Mouse (Mus musculus): ENCODE results near the gene Kcnn1. TPM values are rescaled to one million over a fixed set of nuclear protein-coding genes. Genes with fewer than 3 reads are reported as not detected.

Kcnn1 gene
- polyA plus RNA-seq, 1 experiment from 2014 or later: 2.9 TPM

DNA sequence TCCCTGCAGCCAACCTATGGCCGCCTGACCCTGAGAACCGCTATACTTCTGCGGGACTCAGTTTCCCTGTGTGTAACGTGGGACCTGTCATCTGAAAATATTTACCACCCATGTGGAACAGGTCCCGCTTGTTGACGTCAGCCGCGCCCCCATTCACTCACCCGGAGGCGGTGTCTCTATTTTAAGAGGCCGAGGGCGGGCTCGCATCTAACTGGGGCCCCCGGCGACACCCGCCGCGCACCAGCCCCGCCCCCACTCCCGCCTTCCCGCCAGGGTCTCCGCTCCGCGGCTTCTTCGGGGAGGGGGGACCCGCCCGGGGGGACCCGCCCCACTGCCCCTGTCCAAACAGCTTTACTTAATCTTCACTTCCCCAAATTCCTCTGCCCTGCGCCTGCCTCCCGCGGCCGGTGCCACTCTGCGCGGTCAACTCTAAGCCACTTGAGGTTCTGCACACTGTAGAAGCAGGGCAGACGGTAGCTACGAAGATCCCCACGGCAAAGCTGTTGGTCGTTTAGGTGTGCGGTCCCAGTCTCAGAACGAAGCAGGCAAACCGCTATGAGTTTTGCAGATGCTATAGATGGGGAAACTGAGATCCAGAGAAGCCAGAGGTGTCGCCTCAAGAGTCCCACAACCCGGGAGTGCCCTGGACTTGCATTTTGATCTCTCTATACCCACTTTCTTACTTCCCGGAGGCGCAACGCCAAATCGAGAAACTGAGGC lies 59.1 kb downstream of the Kcnn1 start:
- Histone ChIP-seq H3K4me2 (ENCODE audit: low read depth, low read length) (peak overlapping the region; percentile 69), H3K27ac (replicated peaks; ENCODE audit: low read depth, low read length) (no peak overlapping the region), H3K36me3 (ENCODE audit: control insufficient read depth, insufficient read depth, low read length) (no peaks in the 10 kb centered on the region), H3K4me1 (ENCODE audit: control insufficient read depth, insufficient read depth, low read length) (0 out of 2 replicates have a peak, but pooled peaks cover 8% of the 10 kb centered on the region), H3K27me3 (replicated peaks; ENCODE audit: control insufficient read depth, insufficient read depth, low read length) (peaks cover 28% of the 10 kb centered on the region), H3K9ac (ENCODE audit: low read depth, low read length) (peak overlapping the region; percentile 50), H3K4me3 (ENCODE audit: low read depth, low read length) (peak overlapping the region; percentile 44), H3K9me3 (ENCODE audit: control insufficient read depth, low read length) (no peaks in the 10 kb centered on the region)
- DNase-seq (ENCODE audit: low spot score) (no peak), ATAC-seq (ENCODE audit: low read depth) (peak; percentile 27; the same call in 1 of the 2 replicates)
- 2% methylated on average over 36 of the region's 47 CpGs for WGBS

DNA sequence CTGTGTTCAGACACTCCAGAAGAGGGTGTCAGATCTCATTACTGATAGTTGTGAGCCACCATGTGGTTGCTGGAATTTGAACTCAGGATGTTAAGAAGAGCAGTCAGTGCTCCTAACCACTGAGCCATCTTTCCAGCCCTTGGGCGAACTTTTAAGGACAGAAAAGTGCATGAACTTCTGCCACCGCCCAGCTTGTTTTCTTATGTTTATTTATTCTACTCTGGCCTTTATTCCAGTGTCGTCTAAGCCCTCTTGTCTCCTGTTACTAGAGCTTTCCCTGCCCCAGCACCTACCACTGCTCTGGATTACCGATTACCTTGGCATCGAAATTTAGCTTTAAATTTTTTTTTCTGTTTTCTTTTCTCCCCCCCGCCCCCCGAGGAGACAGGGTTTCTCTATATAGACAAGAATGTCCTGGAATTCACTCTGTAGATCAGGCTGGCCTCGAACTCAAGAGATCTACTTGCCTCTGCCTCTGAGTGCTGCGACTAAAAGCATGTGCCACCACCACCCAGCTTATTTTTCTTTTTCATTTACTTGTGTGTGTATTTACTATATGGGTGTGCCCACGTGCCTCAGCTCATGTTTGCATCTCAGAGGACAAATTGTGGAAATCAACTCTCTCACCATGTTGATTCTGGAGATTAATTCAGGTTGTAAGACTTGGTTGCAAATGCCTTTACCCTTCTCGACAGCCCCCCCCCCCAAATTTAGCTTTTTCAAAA lies 60.1 kb downstream of the Kcnn1 start:
- H3K36me3 ChIP-seq (ENCODE audit: control insufficient read depth, insufficient read depth, low read length): no peaks in the 10 kb centered on the region
- ATAC-seq (ENCODE audit: low read depth) (no peak), DNase-seq (ENCODE audit: low spot score) (no peak)
- WGBS: 59% methylated on average over 11 of the region's 11 CpGs
- H3K27ac ChIP-seq (replicated peaks; ENCODE audit: low read depth, low read length): no peak overlapping the region
- H3K27me3 ChIP-seq (replicated peaks; ENCODE audit: control insufficient read depth, insufficient read depth, low read length): peaks cover 37% of the 10 kb centered on the region
- H3K4me2 ChIP-seq (ENCODE audit: low read depth, low read length): no peak overlapping the region
- H3K9me3 ChIP-seq (ENCODE audit: control insufficient read depth, low read length): no peaks in the 10 kb centered on the region
- H3K4me1 ChIP-seq (ENCODE audit: control insufficient read depth, insufficient read depth, low read length): peaks cover 13% of the 10 kb centered on the region; the same call in 1 of the 2 replicates
- no peak overlapping the region for H3K4me3 ChIP-seq (ENCODE audit: low read depth, low read length)
- no peak overlapping the region for H3K9ac ChIP-seq (ENCODE audit: low read depth, low read length)

GRCm38 (mm10) chr8:70801830-70802229 lies 61.2 kb downstream of the Kcnn1 start:
- Histone ChIP-seq H3K4me2 (ENCODE audit: low read depth, low read length) (no peak overlapping the region), H3K27me3 (replicated peaks; ENCODE audit: control insufficient read depth, insufficient read depth, low read length) (peaks cover 41% of the 10 kb centered on the region), H3K4me3 (ENCODE audit: low read depth, low read length) (no peak overlapping the region), H3K9ac (ENCODE audit: low read depth, low read length) (no peak overlapping the region), H3K27ac (replicated peaks; ENCODE audit: low read depth, low read length) (no peak overlapping the region), H3K4me1 (ENCODE audit: control insufficient read depth, insufficient read depth, low read length) (peaks cover 15% of the 10 kb centered on the region; the same call in 1 of the 2 replicates), H3K9me3 (ENCODE audit: control insufficient read depth, low read length) (no peaks in the 10 kb centered on the region), H3K36me3 (ENCODE audit: control insufficient read depth, insufficient read depth, low read length) (no peaks in the 10 kb centered on the region)
- DNase-seq (ENCODE audit: low spot score): no peak
- ATAC-seq (ENCODE audit: low read depth): no peak
- 91% methylated on average over 1 of the region's 1 CpGs for whole genome bisulfite sequencing

DNA sequence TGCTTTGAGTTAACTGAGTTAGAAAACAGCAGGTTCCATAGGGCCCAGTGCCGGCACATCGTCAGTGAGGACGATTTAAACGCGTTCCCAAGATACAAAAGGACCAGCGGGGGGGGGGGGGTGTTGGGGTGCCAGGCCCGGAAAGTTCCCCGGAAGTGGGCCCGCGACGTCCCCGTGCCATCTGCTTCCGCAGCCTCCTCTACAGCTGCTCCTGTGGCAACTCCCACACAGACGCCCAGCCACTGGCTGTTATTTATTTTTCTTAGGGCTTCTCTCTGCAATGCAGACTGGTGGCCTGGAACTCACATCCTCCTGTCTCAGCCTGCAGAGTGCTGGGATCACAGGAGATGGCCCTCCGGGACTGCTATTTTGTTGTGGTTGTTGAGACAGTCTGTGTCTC lies 61.9 kb downstream of the Kcnn1 start:
- Histone ChIP-seq H3K9me3 (ENCODE audit: control insufficient read depth, low read length) (no peaks in the 10 kb centered on the region), H3K36me3 (ENCODE audit: control insufficient read depth, insufficient read depth, low read length) (no peaks in the 10 kb centered on the region), H3K27ac (replicated peaks; ENCODE audit: low read depth, low read length) (no peak overlapping the region), H3K4me2 (ENCODE audit: low read depth, low read length) (no peak overlapping the region), H3K4me3 (ENCODE audit: low read depth, low read length) (no peak overlapping the region), H3K27me3 (replicated peaks; ENCODE audit: control insufficient read depth, insufficient read depth, low read length) (peaks cover 41% of the 10 kb centered on the region), H3K4me1 (ENCODE audit: control insufficient read depth, insufficient read depth, low read length) (peaks cover 15% of the 10 kb centered on the region; the same call in 1 of the 2 replicates), H3K9ac (ENCODE audit: low read depth, low read length) (no peak overlapping the region)
- DNase-seq (ENCODE audit: low spot score) (no peak), ATAC-seq (ENCODE audit: low read depth) (no peak)
- WGBS: 53% methylated on average over 4 of the region's 15 CpGs

DNA sequence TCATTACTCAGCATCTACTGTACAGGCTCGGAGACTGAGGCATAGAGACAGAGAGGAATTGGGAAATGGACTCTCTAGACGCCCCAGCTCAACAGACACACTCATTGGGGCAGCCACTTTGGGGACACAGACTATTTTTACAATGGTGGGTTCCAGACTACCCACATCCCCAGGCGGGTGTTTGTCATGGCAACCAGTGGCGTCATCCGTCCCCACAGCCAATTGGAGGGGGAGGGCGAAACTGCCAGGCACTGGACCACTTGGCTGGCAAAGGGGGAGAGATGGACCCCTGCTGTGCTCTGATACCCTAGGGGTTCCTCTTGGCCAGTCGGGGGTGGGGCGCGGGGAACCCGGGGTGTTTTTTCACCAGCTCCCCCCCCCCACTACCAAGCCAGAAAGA lies 62.4 kb downstream of the Kcnn1 start:
- 57% methylated on average over 10 of the region's 10 CpGs for WGBS
- Histone ChIP-seq H3K9ac (ENCODE audit: low read depth, low read length) (no peak overlapping the region), H3K4me2 (ENCODE audit: low read depth, low read length) (no peak overlapping the region), H3K4me1 (ENCODE audit: control insufficient read depth, insufficient read depth, low read length) (peaks cover 15% of the 10 kb centered on the region; the same call in 1 of the 2 replicates), H3K36me3 (ENCODE audit: control insufficient read depth, insufficient read depth, low read length) (no peaks in the 10 kb centered on the region), H3K9me3 (ENCODE audit: control insufficient read depth, low read length) (no peaks in the 10 kb centered on the region), H3K4me3 (ENCODE audit: low read depth, low read length) (no peak overlapping the region), H3K27me3 (replicated peaks; ENCODE audit: control insufficient read depth, insufficient read depth, low read length) (peaks cover 41% of the 10 kb centered on the region), H3K27ac (replicated peaks; ENCODE audit: low read depth, low read length) (no peak overlapping the region)
- DNase-seq (ENCODE audit: low spot score) (no peak), ATAC-seq (ENCODE audit: low read depth) (no peak)

- no peaks in the 10 kb centered on the region for H3K36me3 ChIP-seq (ENCODE audit: control insufficient read depth, insufficient read depth, low read length)
- H3K27me3 ChIP-seq (replicated peaks; ENCODE audit: control insufficient read depth, insufficient read depth, low read length): peaks cover 30% of the 10 kb centered on the region
- WGBS: 16% methylated on average over 15 of the region's 15 CpGs
- peaks cover 6% of the 10 kb centered on the region; the same call in 1 of the 2 replicates for H3K4me1 ChIP-seq (ENCODE audit: control insufficient read depth, insufficient read depth, low read length)
- ATAC-seq (ENCODE audit: low read depth): no peak
- no peak overlapping the region for H3K9ac ChIP-seq (ENCODE audit: low read depth, low read length)
- no peak for DNase-seq (ENCODE audit: low spot score)
- no peaks in the 10 kb centered on the region for H3K9me3 ChIP-seq (ENCODE audit: control insufficient read depth, low read length)
- peak overlapping the region; percentile 80 for H3K4me2 ChIP-seq (ENCODE audit: low read depth, low read length)
- no peak overlapping the region for H3K27ac ChIP-seq (replicated peaks; ENCODE audit: low read depth, low read length)
- H3K4me3 ChIP-seq (ENCODE audit: low read depth, low read length): peak overlapping the region; percentile 59
These were observed 64.8 kb downstream of the Kcnn1 start for GRCm38 (mm10) chr8:70798281-70798680.

GRCm38 (mm10) chr8:70797081-70798070 lies 65.7 kb downstream of the Kcnn1 start:
- H3K9ac ChIP-seq (ENCODE audit: low read depth, low read length): peak overlapping the region; percentile 65
- peaks cover 30% of the 10 kb centered on the region for H3K27me3 ChIP-seq (replicated peaks; ENCODE audit: control insufficient read depth, insufficient read depth, low read length)
- H3K9me3 ChIP-seq (ENCODE audit: control insufficient read depth, low read length): no peaks in the 10 kb centered on the region
- H3K27ac ChIP-seq (replicated peaks; ENCODE audit: low read depth, low read length): no peak overlapping the region
- peaks cover 13% of the 10 kb centered on the region for H3K4me1 ChIP-seq (ENCODE audit: control insufficient read depth, insufficient read depth, low read length)
- ATAC-seq (ENCODE audit: low read depth): peak; percentile 88
- under 1% methylated on average over 26 of the region's 57 CpGs for WGBS
- no peaks in the 10 kb centered on the region for H3K36me3 ChIP-seq (ENCODE audit: control insufficient read depth, insufficient read depth, low read length)
- H3K4me2 ChIP-seq (ENCODE audit: low read depth, low read length): peak overlapping the region; percentile 80
- peak overlapping the region; percentile 59 for H3K4me3 ChIP-seq (ENCODE audit: low read depth, low read length)
- peak; percentile 98 for DNase-seq (ENCODE audit: low spot score)

All from embryonic facial prominence, embryonic 14.5 days (tissue).